ENCODE assay signal across 8 mouse cellular contexts in the genomic region with DNA sequence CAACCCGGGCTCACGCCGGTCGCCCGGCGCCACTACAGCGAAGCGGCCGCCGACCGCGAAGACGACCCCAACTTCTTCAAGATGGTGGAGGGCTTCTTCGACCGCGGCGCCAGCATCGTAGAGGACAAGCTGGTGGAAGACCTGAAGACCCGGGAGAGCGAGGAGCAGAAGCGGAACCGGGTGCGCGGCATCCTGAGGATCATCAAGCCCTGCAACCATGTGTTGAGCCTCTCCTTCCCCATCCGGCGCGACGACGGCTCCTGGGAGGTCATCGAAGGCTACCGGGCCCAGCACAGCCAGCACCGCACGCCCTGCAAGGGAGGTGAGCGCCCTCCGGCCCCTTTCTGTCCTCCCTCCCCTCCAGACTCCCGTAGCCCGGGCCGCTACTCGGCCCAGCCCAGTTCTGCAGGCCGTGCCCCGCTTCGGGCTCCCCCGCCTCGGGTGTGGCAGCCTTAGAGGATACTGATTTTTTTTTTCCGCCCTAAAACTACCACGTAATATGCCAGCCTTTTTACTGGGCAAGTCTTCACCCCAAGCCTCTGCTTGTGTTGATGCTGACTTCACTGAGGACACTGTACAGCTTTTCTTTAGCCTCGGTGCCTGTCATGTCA. TPM values are rescaled to one million over a fixed set of nuclear protein-coding genes. Genes with fewer than 3 reads are reported as not detected.
DNase-seq lines count a peak whose midpoint lies in the region; ATAC-seq lines count a peak whose summit lies in the region.

No protein-coding gene starts in this region.

- H3K4me3 ChIP-seq in hindbrain, embryonic 14.5 days (replicated peaks; ENCODE audit: low read length), result peak overlapping the region; percentile 99

- H3K36me3 ChIP-seq in hindbrain, embryonic 14.5 days (replicated peaks; ENCODE audit: control insufficient read depth, insufficient read depth), result no peaks in the 10 kb centered on the region

- under 1% methylated on average over 37 of the region's 47 CpGs for WGBS in hindbrain, embryonic 14.5 days

- H3K9me3 ChIP-seq in hindbrain, embryonic 14.5 days (ENCODE audit: control insufficient read depth, low read length), result no peaks in the 10 kb centered on the region

- intact Hi-C loops in left cerebral cortex, postnatal 4 days (cut with DNase I), result no loop called here

- peak overlapping the region; percentile 91 for H3K4me2 ChIP-seq in hindbrain, embryonic 14.5 days (replicated peaks)

- H3K9ac ChIP-seq in hindbrain, embryonic 14.5 days, result peak overlapping the region; percentile 96

- peak; percentile 51 for DNase-seq in T-cell, adult 2 months (ENCODE audit: low spot score)
- peak; percentile 68 for DNase-seq in cerebellum, adult 9-10 months
- DNase-seq in frontal cortex, postnatal 36 days (ENCODE audit: low spot score in 2 of 2), result peak; percentile 36 to 47
- DNase-seq in hindbrain, embryonic 14.5 days (ENCODE audit: low spot score), result peak; percentile 35
- peak; percentile 42 for DNase-seq in left cerebral cortex, postnatal 4 days
- DNase-seq in mesoderm, embryonic 11.5 days (ENCODE audit: low read depth, low spot score), result peak; percentile 49
- DNase-seq in right cerebral cortex, postnatal 36 days (ENCODE audit: low spot score in 2 of 2), result peak; percentile 29 to 35
- DNase-seq in yolk sac, embryonic 10.5 days (ENCODE audit: low spot score), result no peak

- no peaks in the 10 kb centered on the region for H3K27me3 ChIP-seq in hindbrain, embryonic 14.5 days (ENCODE audit: control insufficient read depth, insufficient read depth, low read length)

- peak; percentile 16 for ATAC-seq in hindbrain, embryonic 14.5 days (ENCODE audit: low FRiP score)

- H3K4me1 ChIP-seq in hindbrain, embryonic 14.5 days (replicated peaks; ENCODE audit: control insufficient read depth, insufficient read depth, low read length), result peaks cover 31% of the 10 kb centered on the region

- H3K27ac ChIP-seq in hindbrain, embryonic 14.5 days, result peak overlapping the region; percentile 95

RNA-seq across cellular contexts. Expression of a gene that starts 0.6 kb away (rescaled TPM):
- polyA plus RNA-seq in hindbrain, embryonic 14.5 days (2014; fragmentation: Nextera tagmentation; extraction: Ambion mirVana), result 131 and 145 TPM in 2 replicates
- total RNA-seq in left cerebral cortex, postnatal 4 days (2021), result 100 to 1,000 TPM; 299 TPM

RNA-seq across cellular contexts. Expression of a gene that starts 0.8 kb away (rescaled TPM):
- polyA plus RNA-seq in hindbrain, embryonic 14.5 days (2014; fragmentation: Nextera tagmentation; extraction: Ambion mirVana), result 5.5 and 8.2 TPM in 2 replicates
- total RNA-seq in left cerebral cortex, postnatal 4 days (2021), result 10 to 100 TPM in 1 of 2 experiments, 1 to 10 TPM in 1; 9.4 to 11.0 TPM

RNA-seq across cellular contexts. Expression of a gene that starts 44.1 kb away (rescaled TPM):
- polyA plus RNA-seq in hindbrain, embryonic 14.5 days (2014; fragmentation: Nextera tagmentation; extraction: Ambion mirVana), result not detected in 2 replicates
- 1 to 10 TPM in 1 of 2 experiments, not detected in 1; 1.0 TPM for total RNA-seq in left cerebral cortex, postnatal 4 days (2021)
